Mouse (Mus musculus): Measurements from ENCODE around the gene Tspan13. TPM values are rescaled to one million over a fixed set of nuclear protein-coding genes. Genes with fewer than 3 reads are reported as not detected.

Tspan13 gene
- total RNA-seq, 2 experiments from 2014 or later = 34.9 to 46.1 TPM

DNA sequence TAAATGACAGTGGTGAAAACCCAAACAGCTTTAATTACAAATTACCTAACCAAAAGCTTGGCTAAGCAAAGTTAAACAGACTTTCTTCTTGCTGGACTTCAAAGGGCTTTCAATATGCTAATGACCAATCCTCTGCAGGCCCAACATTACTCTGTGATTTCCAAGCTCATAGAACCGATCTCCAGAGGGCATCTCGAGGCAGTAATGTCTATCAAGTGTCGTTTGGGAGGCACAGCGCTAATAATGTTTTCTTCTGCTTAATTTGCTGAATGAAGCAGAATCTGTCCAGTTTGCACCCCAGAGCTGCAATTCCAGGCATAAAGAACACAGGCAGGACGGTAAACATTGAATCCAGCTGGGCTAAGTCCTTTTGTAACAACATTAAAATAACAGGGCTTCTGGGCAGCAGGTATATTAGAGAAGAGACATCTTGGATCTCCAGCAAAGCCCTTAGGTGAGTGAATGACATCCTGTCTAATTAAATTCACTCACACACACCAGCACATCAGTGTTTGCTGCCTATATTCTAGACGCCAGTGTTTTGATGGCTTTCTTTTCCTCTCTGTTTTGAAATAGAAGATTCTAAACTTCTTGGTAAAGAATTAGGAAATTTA, 64.6 kb downstream of the Tspan13 start:
- DNase-seq = no peak

DNA sequence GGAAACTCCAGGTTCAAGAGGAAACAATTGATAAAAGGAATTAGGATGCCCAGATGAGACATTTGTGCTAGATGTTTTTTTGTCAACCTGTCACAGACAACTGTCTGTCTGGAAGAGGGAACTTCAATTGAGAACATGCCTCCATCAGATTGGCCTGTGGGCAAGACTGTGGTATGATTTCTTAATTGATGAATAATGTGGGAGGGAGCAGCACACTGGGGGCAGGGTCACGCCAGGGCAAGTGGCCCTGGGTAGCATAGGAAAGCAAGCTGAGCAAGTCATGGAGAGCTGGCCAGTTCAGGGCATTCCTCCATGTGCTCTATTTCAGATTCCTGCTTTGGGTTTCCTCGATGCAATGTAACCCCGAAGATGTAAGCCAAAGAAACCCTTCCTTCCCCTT, 66.4 kb downstream of the Tspan13 start:
- DNase-seq = no peak

DNA sequence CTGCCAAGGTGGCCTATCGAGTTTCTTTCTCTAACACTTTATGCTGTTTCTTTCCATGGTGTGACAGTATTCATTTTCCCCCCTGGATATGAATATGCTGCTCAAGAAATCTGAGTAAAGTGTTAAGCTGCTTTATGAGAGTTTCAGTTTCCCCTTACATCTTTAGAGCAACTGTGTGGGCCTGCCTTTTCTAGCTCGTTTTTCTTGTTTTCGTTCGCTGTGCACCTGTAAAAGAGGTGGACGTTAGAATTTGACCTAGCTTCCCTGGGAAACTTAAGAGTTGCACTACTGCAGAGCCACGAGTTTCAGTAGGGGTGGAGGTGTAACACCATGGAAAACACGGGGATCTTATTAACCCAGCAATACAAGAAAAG, 75.5 kb downstream of the Tspan13 start:
- DNase-seq = no peak

DNA sequence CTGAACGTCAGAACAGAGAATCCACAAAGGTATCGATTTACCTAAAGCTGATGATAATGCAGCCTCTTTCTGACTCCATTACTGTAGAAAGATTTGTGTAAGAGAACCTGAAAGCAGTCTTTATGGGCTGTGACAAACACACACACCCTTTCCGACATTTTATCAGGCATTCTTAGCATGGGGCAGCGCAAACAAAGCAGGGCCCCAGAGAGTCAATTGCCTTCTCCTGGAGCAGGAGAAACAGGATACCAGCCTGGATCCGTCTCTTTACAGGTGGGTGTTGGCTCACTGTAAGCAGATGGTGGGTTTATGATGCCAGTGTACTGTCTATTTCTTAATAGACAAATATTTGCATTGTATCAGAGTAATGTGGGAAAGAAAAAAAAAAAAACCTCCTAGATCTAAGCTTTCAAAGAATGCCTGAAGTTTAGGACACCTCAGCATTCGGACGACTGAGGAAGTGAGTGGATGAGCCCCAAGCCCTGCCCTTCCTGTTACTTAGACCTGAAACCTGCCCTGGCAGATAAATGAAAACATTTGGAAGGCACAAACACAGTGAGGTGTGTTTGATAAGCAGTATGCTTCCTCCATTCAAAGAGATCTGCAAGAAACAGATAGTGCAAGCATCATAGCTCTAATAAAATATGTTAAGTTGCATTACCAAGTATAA, 76.1 kb downstream of the Tspan13 start:
- no peak for DNase-seq

Other genes starting within 250 kb of the Tspan13 start
- gene Agr3, start 116.9 kb downstream of the Tspan13 start, total RNA-seq (2021) = under 1 TPM in 1 of 2 experiments, not detected in 1; 0.49 TPM
- gene Agr2, start 49.6 kb downstream of the Tspan13 start, total RNA-seq (2021) = 1 to 10 TPM in 1 of 2 experiments, not detected in 1; 1.3 TPM
- 10 to 100 TPM; 12.7 to 14.6 TPM for gene Ankmy2, start 114.6 kb upstream of the Tspan13 start, total RNA-seq (2021)
- gene Bzw2, start 115.6 kb upstream of the Tspan13 start, total RNA-seq (2021) = 100 to 1,000 TPM; 192 to 199 TPM
- gene Lrrc72, start 210.9 kb upstream of the Tspan13 start, total RNA-seq (2021) = not detected

All from heart, adult 18-20 months (tissue).